Mouse (Mus musculus) lung, embryonic 16.5 days (tissue): ENCODE measurements at regions not wholly inside any gene's neighbourhood (a gene's known extent, or its start where the extent isn't known, plus 50 kb on each side); places are given as distances from the start of the nearest gene placed in this dataset.

Experiments
- ATAC-seq: fragments of 200-750 bp; cut with Nextera tagmentation; 2 replicates; pipeline ENCODE4 v1.8.0; 2017; ENCODE audit warnings: low read depth, mild to moderate bottlenecking, moderate library complexity
- H3K27ac ChIP-seq: fragments of 300-500 bp; sonication (generic); 2 replicates; pipeline ENCODE4 v1.5.1; 2014; ENCODE audit warnings: mild to moderate bottlenecking, control low read depth, low read length
- H3K27me3 ChIP-seq: fragments of 300-500 bp; sonication (generic); 2 replicates; pipeline ENCODE4 v1.6.1; 2014; ENCODE audit warnings: low read depth, low read length, mixed read lengths; ENCODE audit not compliant: control insufficient read depth, insufficient read depth
- H3K36me3 ChIP-seq: fragments of 300-500 bp; sonication (generic); 2 replicates; pipeline ENCODE4 v1.6.1; 2014; ENCODE audit warnings: low read length; ENCODE audit not compliant: control insufficient read depth, insufficient read depth
- H3K4me1 ChIP-seq: fragments of 300-500 bp; sonication (generic); replicated peaks from 2 replicates; pipeline ENCODE4 v1.6.1; 2014; ENCODE audit warnings: low read length, mixed read lengths; ENCODE audit not compliant: control insufficient read depth, insufficient read depth
- H3K4me2 ChIP-seq: fragments of 300-500 bp; sonication (generic); 2 replicates; pipeline ENCODE4 v1.6.1; 2014; ENCODE audit warnings: low read depth, low read length, control low read depth
- H3K4me3 ChIP-seq: fragments of 300-500 bp; sonication (generic); 2 replicates; pipeline ENCODE4 v1.5.1; 2014; ENCODE audit warnings: mild to moderate bottlenecking, low read length, control low read depth
- H3K9ac ChIP-seq: fragments of 300-500 bp; sonication (generic); 2 replicates; pipeline ENCODE4 v1.6.1; 2014; ENCODE audit warnings: low read length, control low read depth
- H3K9me3 ChIP-seq: fragments of 300-500 bp; sonication (generic); 2 replicates; pipeline ENCODE4 v1.6.1; 2016; ENCODE audit warnings: low read length; ENCODE audit not compliant: control insufficient read depth
- WGBS: fragments of 180-500 bp; shearing (Covaris S2); extraction: QIAGEN DNeasy Blood & Tissue Kit; methylation state at CpG from one replicate; pipeline ENCODE4 v1.1.7; 2014; 5-methylcytosine and 5-hydroxymethylcytosine counted together

GRCm38 (mm10) chr3:18295921-18296320 is 347.7 kb downstream of the Cypt12 start:
- Histone ChIP-seq H3K9me3 (no peaks in the 10 kb centered on the region), H3K27ac (no peak overlapping the region), H3K9ac (no peak overlapping the region), H3K4me1 (no peaks in the 10 kb centered on the region), H3K36me3 (no peaks in the 10 kb centered on the region), H3K27me3 (no peaks in the 10 kb centered on the region), H3K4me3 (no peak overlapping the region), H3K4me2 (no peak overlapping the region)
- ATAC-seq, result no peak
- 86% methylated on average over 4 of the region's 4 CpGs for WGBS

GRCm38 (mm10) chr3:18298699-18299098 is 350.5 kb downstream of the Cypt12 start:
- Histone ChIP-seq H3K4me3 (no peak overlapping the region), H3K36me3 (no peaks in the 10 kb centered on the region), H3K27ac (no peak overlapping the region), H3K9ac (no peak overlapping the region), H3K9me3 (no peaks in the 10 kb centered on the region), H3K4me1 (no peaks in the 10 kb centered on the region), H3K27me3 (no peaks in the 10 kb centered on the region), H3K4me2 (no peak overlapping the region)
- WGBS, result 78% methylated on average over 3 of the region's 3 CpGs
- no peak for ATAC-seq

DNA sequence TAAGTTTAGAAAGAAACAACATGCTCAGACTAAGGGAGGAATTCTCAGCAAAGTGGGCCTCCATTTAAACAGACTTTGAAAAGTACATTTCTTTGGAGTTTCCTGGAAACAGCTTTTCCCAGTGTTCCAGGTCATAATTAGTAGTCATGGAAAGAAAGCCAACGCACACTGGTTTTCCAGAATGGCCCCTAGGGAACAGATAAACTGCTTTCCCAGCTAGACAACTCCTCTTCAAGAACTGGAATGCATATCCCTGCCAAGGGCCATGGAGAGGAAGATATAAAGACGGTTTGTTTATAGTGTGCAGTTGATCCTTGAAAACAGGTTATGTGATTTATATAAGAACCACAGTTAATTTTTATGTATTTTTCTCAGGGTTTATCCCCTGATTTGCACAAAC is 351.3 kb downstream of the Cypt12 start:
- no peak overlapping the region for H3K4me3 ChIP-seq
- ATAC-seq, result no peak; the same call in 1 of the 2 replicates
- H3K9ac ChIP-seq, result no peak overlapping the region
- H3K9me3 ChIP-seq, result no peaks in the 10 kb centered on the region
- H3K27me3 ChIP-seq, result no peaks in the 10 kb centered on the region
- H3K4me1 ChIP-seq, result no peaks in the 10 kb centered on the region
- WGBS, result 50% methylated on average over 2 of the region's 2 CpGs
- no peak overlapping the region for H3K4me2 ChIP-seq
- H3K27ac ChIP-seq, result no peak overlapping the region
- no peaks in the 10 kb centered on the region for H3K36me3 ChIP-seq

GRCm38 (mm10) chr3:18319433-18319832 is 371.2 kb downstream of the Cypt12 start:
- H3K4me2 ChIP-seq, result no peak overlapping the region
- 75% methylated on average over 2 of the region's 2 CpGs for WGBS
- no peak overlapping the region for H3K9ac ChIP-seq
- ATAC-seq, result no peak
- no peaks in the 10 kb centered on the region for H3K27me3 ChIP-seq
- no peaks in the 10 kb centered on the region for H3K4me1 ChIP-seq
- no peak overlapping the region for H3K27ac ChIP-seq
- H3K36me3 ChIP-seq, result no peaks in the 10 kb centered on the region
- no peak overlapping the region for H3K4me3 ChIP-seq
- no peaks in the 10 kb centered on the region for H3K9me3 ChIP-seq

GRCm38 (mm10) chr3:18333182-18333581 is 385.0 kb downstream of the Cypt12 start:
- Histone ChIP-seq H3K9ac (no peak overlapping the region), H3K4me1 (no peaks in the 10 kb centered on the region), H3K27ac (no peak overlapping the region), H3K36me3 (no peaks in the 10 kb centered on the region), H3K4me2 (no peak overlapping the region), H3K4me3 (no peak overlapping the region), H3K9me3 (no peaks in the 10 kb centered on the region), H3K27me3 (no peaks in the 10 kb centered on the region)
- ATAC-seq, result no peak

GRCm38 (mm10) chr3:18339189-18339588 is 391.0 kb downstream of the Cypt12 start:
- WGBS, result 61% methylated on average over 1 of the region's 1 CpGs
- no peak overlapping the region for H3K9ac ChIP-seq

DNA sequence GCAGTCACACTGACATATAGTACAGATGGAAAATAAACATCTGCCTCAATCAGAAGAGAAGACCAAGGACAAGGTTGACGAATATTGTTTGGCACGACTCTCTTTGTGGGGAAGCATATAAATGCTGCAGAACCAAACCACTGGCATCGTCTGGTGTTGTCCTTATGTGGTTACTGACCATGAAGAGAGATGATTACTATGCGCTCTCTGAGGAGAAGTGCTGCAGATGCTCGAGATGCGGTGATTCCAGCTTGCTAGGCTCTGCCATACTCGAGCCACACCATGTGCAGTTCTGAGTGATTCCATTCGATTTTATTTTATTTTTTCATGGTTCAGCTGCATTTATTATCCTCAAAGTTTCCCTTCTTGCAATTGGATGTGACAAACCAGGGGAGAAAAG is 393.5 kb downstream of the Cypt12 start:
- no peak overlapping the region for H3K9ac ChIP-seq
- no peak overlapping the region for H3K4me3 ChIP-seq
- H3K27ac ChIP-seq, result no peak overlapping the region
- H3K27me3 ChIP-seq, result no peaks in the 10 kb centered on the region
- H3K4me2 ChIP-seq, result no peak overlapping the region
- 71% methylated on average over 8 of the region's 8 CpGs for WGBS
- H3K36me3 ChIP-seq, result no peaks in the 10 kb centered on the region
- H3K4me1 ChIP-seq, result no peaks in the 10 kb centered on the region
- no peaks in the 10 kb centered on the region for H3K9me3 ChIP-seq
- no peak for ATAC-seq

More at GRCm38 (mm10) chr3:18339189-18339588, 391.0 kb downstream of the Cypt12 start:
- Histone ChIP-seq H3K9me3 (no peaks in the 10 kb centered on the region), H3K4me3 (no peak overlapping the region), H3K4me1 (no peaks in the 10 kb centered on the region), H3K36me3 (no peaks in the 10 kb centered on the region), H3K27me3 (no peaks in the 10 kb centered on the region), H3K4me2 (no peak overlapping the region), H3K27ac (no peak overlapping the region)
- no peak for ATAC-seq

DNA sequence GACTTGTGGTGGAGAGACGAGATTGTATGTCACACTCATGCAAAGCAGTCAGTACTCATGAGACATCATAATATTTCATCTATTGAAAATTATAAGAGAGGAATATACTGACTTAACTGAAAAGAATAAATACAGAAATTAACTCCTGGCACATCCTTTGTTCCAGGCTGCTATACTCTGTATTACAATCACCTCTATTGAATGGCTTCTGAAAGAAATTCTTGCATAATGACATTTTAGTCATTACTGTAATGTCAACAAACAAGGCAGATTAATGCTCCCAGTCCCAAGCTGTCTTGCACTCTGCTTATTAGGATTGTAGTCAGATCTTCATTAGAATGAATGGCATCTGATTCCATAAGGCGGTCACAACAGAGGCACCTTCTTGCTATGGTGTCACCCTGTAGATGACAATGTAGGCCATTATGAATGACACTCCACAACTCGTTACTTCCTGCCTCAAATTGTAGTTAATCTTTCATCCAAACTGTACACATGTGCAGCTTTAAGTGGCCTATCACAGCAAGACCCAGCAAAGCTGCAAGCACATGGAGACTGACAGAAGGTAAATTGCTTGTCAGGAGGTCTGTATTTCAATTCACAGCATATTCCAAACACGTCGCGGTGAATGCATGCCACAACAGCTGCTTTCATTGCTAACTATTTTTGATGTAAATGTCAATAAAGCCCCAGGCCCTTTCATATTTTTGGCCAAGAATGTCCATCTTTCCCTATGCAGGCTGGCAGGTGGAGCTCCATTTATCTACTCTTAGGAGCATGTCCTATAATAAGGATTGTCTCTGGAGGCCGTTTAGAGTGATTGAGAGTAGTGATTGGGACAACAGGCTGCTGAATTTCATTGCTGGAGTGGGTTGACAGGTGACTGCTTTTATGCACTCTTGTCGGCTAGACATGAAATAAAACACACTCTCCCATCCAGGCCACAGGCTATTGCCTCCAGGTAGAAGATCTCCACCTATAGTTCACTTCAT is 430.1 kb downstream of the Cypt12 start:
- H3K9me3 ChIP-seq, result no peaks in the 10 kb centered on the region
- WGBS, result 71% methylated on average over 8 of the region's 8 CpGs
- H3K4me1 ChIP-seq, result no peaks in the 10 kb centered on the region
- H3K27me3 ChIP-seq, result no peaks in the 10 kb centered on the region
- no peak overlapping the region for H3K9ac ChIP-seq
- no peak for ATAC-seq
- H3K4me2 ChIP-seq, result no peak overlapping the region
- H3K27ac ChIP-seq, result no peak overlapping the region
- no peak overlapping the region for H3K4me3 ChIP-seq
- H3K36me3 ChIP-seq, result no peaks in the 10 kb centered on the region

GRCm38 (mm10) chr3:18421886-18422575 is 473.8 kb downstream of the Cypt12 start:
- H3K9me3 ChIP-seq, result no peaks in the 10 kb centered on the region
- no peaks in the 10 kb centered on the region for H3K4me1 ChIP-seq
- H3K4me2 ChIP-seq, result no peak overlapping the region
- 49% methylated on average over 4 of the region's 4 CpGs for WGBS
- no peaks in the 10 kb centered on the region for H3K27me3 ChIP-seq
- H3K27ac ChIP-seq, result no peak overlapping the region
- no peaks in the 10 kb centered on the region for H3K36me3 ChIP-seq
- no peak overlapping the region for H3K4me3 ChIP-seq
- H3K9ac ChIP-seq, result no peak overlapping the region
- ATAC-seq, result peak; percentile 64
